Mouse (Mus musculus) embryonic facial prominence, embryonic 14.5 days (tissue): Measurements from ENCODE around the gene Bcl6. TPM values are rescaled to one million over a fixed set of nuclear protein-coding genes. Genes with fewer than 3 reads are reported as not detected.

Experiments
- ATAC-seq: fragments of 200-750 bp; cut with Nextera tagmentation; 2 replicates; pipeline ENCODE4 v1.8.0; 2017; ENCODE audit warnings: low read depth, moderate number of reproducible peaks, moderate TSS enrichment
- DNase-seq: peaks from one replicate; pipeline ENCODE4 v3.0.0-alpha.2; 2015; ENCODE audit warnings: low spot score
- H3K27ac ChIP-seq: fragments of 300-500 bp; sonication (generic); replicated peaks from 2 replicates; pipeline ENCODE4 v1.5.1; 2014; ENCODE audit warnings: low read depth, mild to moderate bottlenecking, low read length, moderate library complexity
- H3K27me3 ChIP-seq: fragments of 300-500 bp; sonication (generic); replicated peaks from 2 replicates; pipeline ENCODE4 v1.6.1; 2014; ENCODE audit warnings: low read length; ENCODE audit not compliant: control insufficient read depth, insufficient read depth
- H3K36me3 ChIP-seq: fragments of 300-500 bp; sonication (generic); 2 replicates; pipeline ENCODE4 v1.6.1; 2014; ENCODE audit warnings: low read length, mixed read lengths; ENCODE audit not compliant: control insufficient read depth, insufficient read depth
- H3K4me1 ChIP-seq: fragments of 300-500 bp; sonication (generic); 2 replicates; pipeline ENCODE4 v1.6.1; 2014; ENCODE audit warnings: antibody characterized with exemption, low read length; ENCODE audit not compliant: control insufficient read depth, insufficient read depth
- H3K4me2 ChIP-seq: fragments of 300-500 bp; sonication (generic); 2 replicates; pipeline ENCODE4 v1.6.1; 2014; ENCODE audit warnings: low read depth, mild to moderate bottlenecking, low read length, moderate library complexity, mixed read lengths
- H3K4me3 ChIP-seq: fragments of 300-500 bp; sonication (generic); 2 replicates; pipeline ENCODE4 v1.5.1; 2014; ENCODE audit warnings: low read depth, mild to moderate bottlenecking, low read length
- H3K9ac ChIP-seq: fragments of 300-500 bp; sonication (generic); 2 replicates; pipeline ENCODE4 v1.6.1; 2014; ENCODE audit warnings: low read depth, mild to moderate bottlenecking, low read length, moderate library complexity, mixed read lengths
- H3K9me3 ChIP-seq: fragments of 300-500 bp; sonication (generic); 2 replicates; pipeline ENCODE4 v1.6.1; 2016; ENCODE audit warnings: low read length; ENCODE audit not compliant: control insufficient read depth
- WGBS: fragments of 180-500 bp; shearing (Covaris S2); extraction: QIAGEN DNeasy Blood & Tissue Kit; methylation state at CpG from one replicate; pipeline ENCODE4 v1.1.7; 2014; 5-methylcytosine and 5-hydroxymethylcytosine counted together
- polyA plus RNA-seq: library from polyadenylated mRNA; unstranded; fragments of >200 nt; fragmentation: Nextera tagmentation; extraction: Ambion mirVana; gene quantifications from 2 replicates; pipeline ENCODE4 v1.2.1, GENCODE M21; 2014

Gene Bcl6
- polyA plus RNA-seq, 1 experiment from 2014 or later = 3.0 TPM

GRCm38 (mm10) chr16:24021722-24022121 is 33.1 kb upstream of the Bcl6 start:
- H3K27ac ChIP-seq = no peak overlapping the region
- ATAC-seq = no peak
- 63% methylated on average over 1 of the region's 1 CpGs for WGBS

GRCm38 (mm10) chr16:24016742-24017141 is 28.1 kb upstream of the Bcl6 start:
- H3K27me3 ChIP-seq = no peaks in the 10 kb centered on the region

More at GRCm38 (mm10) chr16:24021722-24022121, 33.1 kb upstream of the Bcl6 start:
- DNase-seq = no peak
- no peaks in the 10 kb centered on the region for H3K9me3 ChIP-seq
- no peak overlapping the region for H3K4me3 ChIP-seq
- H3K36me3 ChIP-seq = no peaks in the 10 kb centered on the region
- H3K27me3 ChIP-seq = no peaks in the 10 kb centered on the region
- no peak overlapping the region for H3K4me2 ChIP-seq
- no peaks in the 10 kb centered on the region for H3K4me1 ChIP-seq
- H3K9ac ChIP-seq = no peak overlapping the region

GRCm38 (mm10) chr16:24016273-24016672 is 27.6 kb upstream of the Bcl6 start:
- 59% methylated on average over 6 of the region's 6 CpGs for WGBS
- no peaks in the 10 kb centered on the region for H3K27me3 ChIP-seq
- no peak overlapping the region for H3K27ac ChIP-seq
- ATAC-seq = no peak
- no peak overlapping the region for H3K4me3 ChIP-seq
- H3K36me3 ChIP-seq = no peaks in the 10 kb centered on the region
- H3K4me2 ChIP-seq = no peak overlapping the region
- no peak for DNase-seq
- H3K9me3 ChIP-seq = no peaks in the 10 kb centered on the region
- no peaks in the 10 kb centered on the region for H3K4me1 ChIP-seq
- no peak overlapping the region for H3K9ac ChIP-seq

More at GRCm38 (mm10) chr16:24016742-24017141, 28.1 kb upstream of the Bcl6 start:
- Histone ChIP-seq H3K27ac (no peak overlapping the region), H3K9me3 (no peaks in the 10 kb centered on the region), H3K4me2 (no peak overlapping the region), H3K36me3 (no peaks in the 10 kb centered on the region), H3K4me3 (no peak overlapping the region), H3K4me1 (no peaks in the 10 kb centered on the region), H3K9ac (no peak overlapping the region)
- WGBS = 70% methylated on average over 5 of the region's 5 CpGs
- ATAC-seq = no peak
- no peak for DNase-seq

GRCm38 (mm10) chr16:24014378-24014777 is 25.7 kb upstream of the Bcl6 start:
- Histone ChIP-seq H3K4me2 (no peak overlapping the region), H3K9me3 (no peaks in the 10 kb centered on the region), H3K27ac (no peak overlapping the region), H3K4me3 (no peak overlapping the region), H3K4me1 (no peaks in the 10 kb centered on the region), H3K36me3 (no peaks in the 10 kb centered on the region), H3K9ac (no peak overlapping the region), H3K27me3 (no peaks in the 10 kb centered on the region)
- DNase-seq (no peak), ATAC-seq (no peak)
- 78% methylated on average over 3 of the region's 3 CpGs for WGBS

- DNase-seq (no peak), ATAC-seq (no peak)
- H3K4me2 ChIP-seq = no peak overlapping the region
- no peaks in the 10 kb centered on the region for H3K36me3 ChIP-seq
- H3K9ac ChIP-seq = no peak overlapping the region
- no peak overlapping the region for H3K27ac ChIP-seq
- no peaks in the 10 kb centered on the region for H3K4me1 ChIP-seq
- 40% methylated on average over 3 of the region's 3 CpGs for WGBS
- H3K9me3 ChIP-seq = no peaks in the 10 kb centered on the region
- H3K4me3 ChIP-seq = no peak overlapping the region
- H3K27me3 ChIP-seq = no peaks in the 10 kb centered on the region
Measured at GRCm38 (mm10) chr16:24012066-24012465, 23.4 kb upstream of the Bcl6 start.

GRCm38 (mm10) chr16:24011306-24011705 is 22.7 kb upstream of the Bcl6 start:
- DNase-seq = no peak
- Histone ChIP-seq H3K9me3 (no peaks in the 10 kb centered on the region), H3K4me2 (no peak overlapping the region), H3K36me3 (no peaks in the 10 kb centered on the region), H3K4me1 (no peaks in the 10 kb centered on the region), H3K9ac (no peak overlapping the region), H3K27ac (no peak overlapping the region), H3K27me3 (no peaks in the 10 kb centered on the region), H3K4me3 (no peak overlapping the region)
- WGBS = 74% methylated on average over 3 of the region's 3 CpGs
- no peak for ATAC-seq

- H3K4me3 ChIP-seq = no peak overlapping the region
- 93% methylated on average over 2 of the region's 2 CpGs for WGBS
- H3K27ac ChIP-seq = no peak overlapping the region
- no peaks in the 10 kb centered on the region for H3K36me3 ChIP-seq
- H3K9me3 ChIP-seq = no peaks in the 10 kb centered on the region
- H3K9ac ChIP-seq = no peak overlapping the region
- no peaks in the 10 kb centered on the region for H3K27me3 ChIP-seq
- DNase-seq (no peak), ATAC-seq (no peak)
- no peaks in the 10 kb centered on the region for H3K4me1 ChIP-seq
- H3K4me2 ChIP-seq = no peak overlapping the region
Measured at GRCm38 (mm10) chr16:24009891-24010290, 21.2 kb upstream of the Bcl6 start.

- 80% methylated on average over 8 of the region's 8 CpGs for WGBS
- H3K27ac ChIP-seq = no peak overlapping the region
- ATAC-seq (no peak), DNase-seq (no peak)
- no peaks in the 10 kb centered on the region for H3K27me3 ChIP-seq
- H3K4me3 ChIP-seq = no peak overlapping the region
- no peak overlapping the region for H3K9ac ChIP-seq
- no peak overlapping the region for H3K4me2 ChIP-seq
- no peaks in the 10 kb centered on the region for H3K9me3 ChIP-seq
- H3K36me3 ChIP-seq = no peaks in the 10 kb centered on the region
- H3K4me1 ChIP-seq = no peaks in the 10 kb centered on the region
Measured at GRCm38 (mm10) chr16:24005928-24006327, 17.3 kb upstream of the Bcl6 start.

- Histone ChIP-seq H3K27ac (no peak overlapping the region), H3K9ac (no peak overlapping the region), H3K4me2 (no peak overlapping the region), H3K4me3 (no peak overlapping the region), H3K36me3 (no peaks in the 10 kb centered on the region), H3K9me3 (no peaks in the 10 kb centered on the region), H3K4me1 (peaks cover 7% of the 10 kb centered on the region), H3K27me3 (no peaks in the 10 kb centered on the region)
- 75% methylated on average over 6 of the region's 6 CpGs for WGBS
- ATAC-seq = no peak
- DNase-seq = no peak
Measured at GRCm38 (mm10) chr16:23997912-23998311, 9.3 kb upstream of the Bcl6 start.
